Mouse (Mus musculus) midbrain, embryonic 10.5 days (tissue): ENCODE data around the gene Huwe1. TPM values are rescaled to one million over a fixed set of nuclear protein-coding genes. Genes with fewer than 3 reads are reported as not detected.

ENCODE experiments used
- microRNA counts: library from miRNA; unstranded; fragments of <30 nt; microRNA quantifications from one replicate; lab custom pipeline; 2017
- microRNA-seq: library from miRNA; unstranded; fragments of <30 nt; microRNA quantifications from one replicate; pipeline ENCODE4, GENCODE M21; 2017
- polyA plus RNA-seq: library from polyadenylated mRNA; unstranded; fragments of >200 nt; fragmentation: Nextera tagmentation; extraction: Ambion mirVana; gene quantifications from 2 replicates; pipeline ENCODE4 v1.2.1, GENCODE M21; 2016

Gene Huwe1
- polyA plus RNA-seq, 1 experiment from 2014 or later: 46.9 TPM

MicroRNA genes within 50 kb of the gene (microRNA counts, 519-probe panel; counts per million panel counts)
- not detected for microRNA mmu-miR-98 (lab: Ali Mortazavi, UCI)

Small RNA genes lying within 50 kb of the gene (microRNA-seq; reads per million reads assigned to microRNA genes)
- gene Mir3113 (1.2 reads per million), gene Mir98 (204 reads per million, percentile 60 among the genes with 10 or more reads in this experiment), gene Mirlet7f-2 (90.1 reads per million, percentile 48 among the genes with 10 or more reads in this experiment)

Other genes with a start within 250 kb of the Huwe1 start
- gene Hsd17b10, start 201.0 kb downstream of the Huwe1 start, polyA plus RNA-seq: 181 and 195 TPM in 2 replicates
- gene Ribc1, start 215.5 kb downstream of the Huwe1 start, polyA plus RNA-seq: 5.9 and 6.3 TPM in 2 replicates
- gene Smc1a, start 215.6 kb downstream of the Huwe1 start, polyA plus RNA-seq: 108 and 120 TPM in 2 replicates